Mouse (Mus musculus): ENCODE results near the gene Tent4a.

DNA sequence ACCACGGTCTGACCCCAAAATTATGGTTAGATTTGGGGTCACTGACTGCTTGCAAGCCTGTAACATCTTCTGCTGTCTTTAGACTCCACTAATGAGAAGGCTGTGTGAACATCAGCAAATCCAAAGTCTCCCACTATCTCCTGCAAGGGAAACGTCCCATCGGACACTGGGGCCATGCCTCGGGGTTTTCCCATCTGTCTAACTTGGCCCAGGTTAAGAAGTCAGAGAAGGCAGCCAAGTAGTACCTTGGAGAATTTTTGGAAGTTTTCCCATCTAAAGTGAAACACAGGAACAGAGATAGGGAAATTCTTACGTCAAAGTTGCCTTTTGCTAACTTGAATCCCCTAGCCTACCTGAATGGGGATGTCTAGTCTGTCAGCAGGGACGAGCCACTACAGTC, 49.2 kb upstream of the Tent4a start:
- no peak for TF ChIP-seq POLR2A (IDR thresholded peaks at IDR 0.05; ENCODE audit: insufficient read depth, low read depth, low read length)
- no peak for TF ChIP-seq EP300 (IDR thresholded peaks at IDR 0.05; ENCODE audit: insufficient read depth, low read depth, low read length)
- TF ChIP-seq CTCF (IDR thresholded peaks at IDR 0.05), result no peak

Measured in heart, adult 2 months (tissue).